Mouse (Mus musculus) megakaryocyte-erythroid progenitor cell, adult 5-6 weeks (primary cell): ENCODE results near the gene Mphosph10. TPM values are rescaled to one million over a fixed set of nuclear protein-coding genes. Genes with fewer than 3 reads are reported as not detected.

Experiments
- ATAC-seq: replicated peaks from 2 replicates; pipeline ENCODE4 v1.8.0; 2016; ENCODE audit warnings: mild to moderate bottlenecking, inconsistent platforms; ENCODE audit not compliant: severe bottlenecking, poor library complexity, low FRiP score, low TSS enrichment
- total RNA-seq, 2 experiments: library from RNA; stranded (forward) in 1 of 2; stranded (reverse) in 1 of 2; fragments of 200-1000, 215-1000 nt in 1 of 2; fragments of >200 nt in 1 of 2; fragmentation: Nextera tagmentation in 1 of 2; gene quantifications; 2 replicates each; pipeline ENCODE4 v1.2.3; 2014 to 2017

The Mphosph10 gene
- total RNA-seq, 2 experiments from 2014 or later = 62.4 to 180 TPM

DNA sequence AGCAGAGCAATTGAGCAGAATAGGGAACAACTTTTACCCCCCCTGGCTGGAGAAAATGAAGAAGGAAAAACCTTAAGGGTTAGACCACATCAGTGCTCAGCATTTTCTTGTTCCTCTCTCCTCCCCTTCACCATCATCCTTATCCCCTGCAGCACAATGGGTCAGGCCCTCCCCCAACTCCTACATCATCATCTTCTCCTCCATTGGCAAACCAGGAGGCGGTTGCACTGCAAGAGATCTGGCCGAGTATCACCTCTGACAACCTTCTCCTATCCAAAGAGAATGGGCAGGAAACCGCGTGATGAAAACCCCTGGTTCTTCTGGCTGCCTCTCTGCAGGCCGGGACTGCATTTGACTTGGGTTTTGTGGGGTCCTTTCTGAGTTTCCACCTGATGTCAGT lies 35.4 kb downstream of the Mphosph10 start:
- ATAC-seq = no peak

DNA sequence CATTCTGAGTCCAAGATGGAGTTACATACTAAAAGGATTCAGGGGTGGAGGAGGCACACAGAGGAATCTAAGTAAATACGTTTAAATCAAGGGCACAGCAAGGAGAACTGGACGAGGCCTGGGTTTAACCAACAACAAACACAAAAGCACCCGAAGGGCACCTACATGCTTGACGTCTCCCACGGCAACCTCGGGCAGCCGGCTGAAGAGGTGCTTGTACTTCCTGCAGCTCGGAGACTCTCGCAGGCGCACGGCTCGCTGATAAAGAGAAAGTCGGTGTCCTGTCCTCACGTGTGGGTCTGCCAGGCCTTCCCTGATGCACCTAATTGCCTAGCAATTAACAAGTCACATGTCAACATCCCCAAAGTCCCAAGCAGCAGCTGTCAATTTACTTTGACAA lies 37.9 kb downstream of the Mphosph10 start:
- no peak for ATAC-seq

DNA sequence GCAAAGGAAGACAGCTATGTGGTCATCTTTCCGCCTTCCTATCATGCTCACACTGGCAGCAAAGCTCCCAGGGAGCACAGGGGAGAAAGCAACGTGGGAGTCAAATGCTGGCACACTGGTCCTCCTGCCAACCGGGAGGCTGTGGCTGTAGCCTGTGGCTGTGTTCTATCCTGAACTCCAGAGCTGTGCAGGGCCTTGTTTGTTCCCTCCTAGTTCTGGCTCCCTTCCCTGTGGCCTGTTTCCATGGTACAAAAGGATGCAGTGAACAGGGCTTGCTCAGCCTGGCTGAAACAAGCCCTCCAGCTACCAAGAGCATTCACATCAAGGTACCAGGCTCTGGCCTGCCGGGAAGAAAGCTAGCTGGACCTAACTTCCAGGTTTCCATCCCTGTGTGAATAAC lies 41.0 kb downstream of the Mphosph10 start:
- no peak for ATAC-seq

DNA sequence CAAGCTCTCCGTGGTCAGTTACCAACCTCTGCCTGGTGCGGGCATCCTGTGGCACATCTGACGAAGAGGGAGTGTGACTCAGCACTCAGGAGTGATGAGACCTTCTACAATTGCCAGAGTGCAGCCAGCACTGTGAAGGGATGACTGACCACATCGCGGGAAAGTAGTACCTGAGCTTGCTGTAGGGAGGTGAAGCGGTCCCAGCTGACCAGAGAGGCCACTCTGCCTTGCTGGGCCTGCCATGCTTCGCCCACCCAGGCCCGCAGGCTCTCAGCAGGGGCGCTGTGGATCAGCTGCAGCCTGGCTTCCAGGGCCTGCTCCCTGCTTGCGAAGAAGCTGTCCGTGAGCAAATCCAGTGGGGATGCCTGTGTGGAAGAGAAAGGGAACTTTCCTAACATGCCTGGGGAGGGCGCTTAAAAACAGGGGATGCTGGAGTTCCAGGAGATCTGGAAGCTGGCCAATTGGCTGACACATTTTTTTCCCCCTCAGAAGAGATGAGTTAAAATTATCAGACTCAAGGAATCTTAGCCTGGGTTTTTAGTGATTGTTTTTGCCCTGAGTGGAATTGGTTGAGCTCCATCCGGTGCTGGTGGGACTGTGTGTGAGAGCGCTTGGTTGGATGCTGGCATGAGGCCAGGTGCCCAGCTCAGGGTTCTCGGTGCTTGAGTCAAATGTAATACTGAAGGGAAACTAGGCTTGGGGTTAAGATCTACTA lies 42.8 kb downstream of the Mphosph10 start:
- no peak for ATAC-seq

DNA sequence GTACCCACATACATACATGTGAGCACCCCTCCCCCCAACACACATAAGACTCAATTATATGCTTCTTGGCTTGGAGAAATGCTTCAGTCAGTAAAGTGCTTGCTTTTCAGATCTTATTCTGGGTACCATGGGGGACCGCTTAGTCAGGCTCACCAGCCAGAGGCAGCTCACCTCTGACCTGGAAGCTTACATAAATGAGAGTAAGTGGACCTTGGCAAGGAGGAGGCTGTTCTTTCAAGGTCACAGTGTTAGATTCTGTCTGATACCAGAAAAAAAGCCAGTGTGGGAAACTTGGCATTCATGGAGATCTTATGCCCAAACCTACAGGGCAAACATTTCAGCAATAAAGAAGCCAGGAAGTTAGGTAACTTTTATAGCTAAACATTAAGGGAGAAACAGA lies 44.3 kb downstream of the Mphosph10 start:
- no peak for ATAC-seq

DNA sequence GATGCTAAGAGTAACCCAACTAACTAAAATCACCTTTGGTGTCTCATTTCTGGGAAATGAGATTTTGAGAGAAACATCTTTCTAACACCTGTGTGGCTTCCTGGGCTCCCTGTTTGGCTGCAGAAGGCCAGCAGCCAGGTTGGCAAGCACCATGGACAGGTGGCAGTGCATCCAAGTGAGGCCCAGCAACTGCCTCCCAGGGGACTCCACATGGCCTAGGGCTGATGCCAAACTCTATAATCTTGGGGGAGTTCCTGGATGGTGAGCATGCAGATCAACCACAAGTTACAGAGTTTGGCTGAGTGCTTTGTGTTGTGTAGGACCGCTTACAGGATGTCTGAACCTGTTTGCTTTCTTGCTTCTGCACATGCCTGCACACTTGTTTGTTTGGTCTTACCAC lies 59.4 kb downstream of the Mphosph10 start:
- no peak for ATAC-seq

DNA sequence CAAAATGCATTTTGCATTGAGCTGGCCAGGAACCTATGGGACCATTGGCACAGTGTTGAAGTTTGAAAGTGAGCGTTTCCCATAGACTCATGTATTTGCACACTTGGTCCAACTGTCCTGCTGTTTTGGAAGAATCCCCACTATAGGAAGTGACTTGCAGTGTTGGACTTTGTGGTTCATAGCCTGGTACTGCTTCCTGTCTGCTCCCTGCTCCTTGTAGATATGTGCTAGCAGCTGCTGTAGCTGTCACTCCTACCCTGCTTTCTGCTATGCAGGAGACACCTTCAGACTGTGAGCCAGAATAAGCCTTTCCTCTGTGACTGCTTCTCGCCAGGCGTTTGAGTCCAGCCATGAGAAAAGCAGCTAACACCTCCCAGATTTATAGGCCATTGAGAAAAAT lies 60.8 kb downstream of the Mphosph10 start:
- no peak for ATAC-seq

DNA sequence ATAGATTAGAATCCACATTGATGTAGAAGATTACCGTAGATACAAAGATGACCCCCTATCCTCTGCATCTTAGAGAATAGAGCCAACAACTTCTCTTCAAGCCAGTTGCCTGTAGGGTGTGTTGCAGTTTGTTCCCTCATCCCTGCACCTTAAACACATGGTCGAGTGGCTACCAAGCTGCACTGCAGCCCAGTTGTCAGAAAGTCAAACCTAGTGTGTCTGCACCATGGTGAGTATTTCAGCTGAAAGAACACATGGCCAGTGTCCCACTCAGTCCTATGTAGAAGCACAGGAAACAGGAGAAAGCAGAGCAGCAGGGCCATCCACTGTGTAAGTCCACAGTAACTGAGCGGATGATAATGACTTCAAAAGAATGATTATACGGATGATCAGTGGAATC lies 64.6 kb downstream of the Mphosph10 start:
- ATAC-seq = no peak

DNA sequence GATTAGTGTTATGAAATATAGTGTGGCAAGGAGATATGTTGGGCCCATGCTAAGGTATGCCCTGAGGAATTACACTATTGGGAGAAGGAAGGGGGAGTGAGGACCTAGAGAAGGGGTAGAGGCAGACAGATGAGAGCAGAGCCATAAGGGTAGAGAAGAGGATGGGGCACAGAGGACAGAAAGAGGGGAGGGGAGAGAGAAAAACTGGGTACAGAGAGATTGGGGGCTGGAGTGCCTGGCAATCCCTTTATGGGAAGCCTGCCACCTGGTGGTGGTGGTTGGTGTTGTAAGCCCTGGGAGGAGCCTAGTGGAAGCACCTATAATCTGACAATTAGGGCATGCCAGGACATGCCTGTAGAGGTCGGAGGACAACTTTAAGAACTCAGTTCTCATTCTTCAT lies 65.2 kb downstream of the Mphosph10 start:
- ATAC-seq = peak; percentile 99

Other genes with a start within 250 kb of the Mphosph10 start
- 3.1 and 6.3 TPM in 2 replicates for gene Trpm1, start 238.4 kb downstream of the Mphosph10 start, total RNA-seq (2014; fragmentation: Nextera tagmentation)
- gene Trpm1, start 238.4 kb downstream of the Mphosph10 start, total RNA-seq (2017) = not detected in 2 replicates
- 6.5 and 12.4 TPM in 2 replicates for gene Mtmr10, start 104.6 kb downstream of the Mphosph10 start, total RNA-seq (2014; fragmentation: Nextera tagmentation)
- gene Mtmr10, start 104.6 kb downstream of the Mphosph10 start, total RNA-seq (2017) = 1.6 and 2.9 TPM in 2 replicates
- gene Fan1, start 18.2 kb downstream of the Mphosph10 start, total RNA-seq (2014; fragmentation: Nextera tagmentation) = 6.3 and 6.9 TPM in 2 replicates
- gene Fan1, start 18.2 kb downstream of the Mphosph10 start, total RNA-seq (2017) = 6.3 and 9.0 TPM in 2 replicates
- gene Mcee, start 339 bp upstream of the Mphosph10 start, total RNA-seq (2014; fragmentation: Nextera tagmentation) = 45.6 and 49.8 TPM in 2 replicates
- gene Mcee, start 339 bp upstream of the Mphosph10 start, total RNA-seq (2017) = 80.3 and 112 TPM in 2 replicates
- gene Apba2, start 109.4 kb upstream of the Mphosph10 start, total RNA-seq (2014; fragmentation: Nextera tagmentation) = not detected in 2 replicates
- not detected in 2 replicates for gene Apba2, start 109.4 kb upstream of the Mphosph10 start, total RNA-seq (2017)